Mouse (Mus musculus) liver (tissue): ENCODE measurements around the gene Tnf.

Experiments
- DNase-seq: peaks from one replicate; pipeline ENCODE4 v3.0.0-alpha.2; 2020; ENCODE audit warnings: mixed read lengths

The Tnf gene

DNA sequence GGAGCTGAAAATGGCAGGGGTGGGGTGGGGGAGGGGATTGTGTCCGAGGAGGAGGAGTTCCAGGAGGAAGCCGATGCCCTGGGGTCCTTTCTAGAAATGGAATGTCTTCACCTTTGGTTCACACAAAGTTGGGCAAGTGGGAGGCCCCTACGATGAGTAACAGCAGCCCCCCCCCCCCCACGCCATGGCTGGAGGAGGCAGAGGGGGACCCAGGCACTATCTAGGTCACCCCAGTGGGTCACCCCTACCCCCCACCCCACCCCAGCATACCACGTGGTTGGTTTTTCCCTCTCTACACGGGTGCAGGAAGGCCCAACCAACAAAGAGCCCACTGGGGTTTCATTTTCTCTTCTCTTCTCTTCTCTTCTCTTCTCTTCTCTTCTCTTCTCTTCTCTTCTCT, 4.7 kb downstream of the Tnf start:
- DNase-seq, result no peak

DNA sequence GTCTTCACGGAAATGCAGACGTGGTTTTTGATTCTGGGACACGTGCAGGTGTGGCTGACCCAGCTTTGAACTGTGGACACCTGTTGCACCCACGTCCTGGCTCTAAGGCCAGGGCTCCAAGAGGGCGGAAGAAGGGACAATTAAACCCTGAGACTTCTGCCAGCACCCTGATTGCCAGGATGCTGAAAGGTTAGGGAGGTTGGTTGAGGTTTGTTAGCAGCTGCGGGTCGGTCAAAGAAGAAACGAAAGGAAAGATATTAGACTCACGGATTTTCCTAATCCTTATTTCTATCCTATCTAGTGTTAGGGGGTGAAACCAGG, 5.5 kb downstream of the Tnf start:
- no peak for DNase-seq

DNA sequence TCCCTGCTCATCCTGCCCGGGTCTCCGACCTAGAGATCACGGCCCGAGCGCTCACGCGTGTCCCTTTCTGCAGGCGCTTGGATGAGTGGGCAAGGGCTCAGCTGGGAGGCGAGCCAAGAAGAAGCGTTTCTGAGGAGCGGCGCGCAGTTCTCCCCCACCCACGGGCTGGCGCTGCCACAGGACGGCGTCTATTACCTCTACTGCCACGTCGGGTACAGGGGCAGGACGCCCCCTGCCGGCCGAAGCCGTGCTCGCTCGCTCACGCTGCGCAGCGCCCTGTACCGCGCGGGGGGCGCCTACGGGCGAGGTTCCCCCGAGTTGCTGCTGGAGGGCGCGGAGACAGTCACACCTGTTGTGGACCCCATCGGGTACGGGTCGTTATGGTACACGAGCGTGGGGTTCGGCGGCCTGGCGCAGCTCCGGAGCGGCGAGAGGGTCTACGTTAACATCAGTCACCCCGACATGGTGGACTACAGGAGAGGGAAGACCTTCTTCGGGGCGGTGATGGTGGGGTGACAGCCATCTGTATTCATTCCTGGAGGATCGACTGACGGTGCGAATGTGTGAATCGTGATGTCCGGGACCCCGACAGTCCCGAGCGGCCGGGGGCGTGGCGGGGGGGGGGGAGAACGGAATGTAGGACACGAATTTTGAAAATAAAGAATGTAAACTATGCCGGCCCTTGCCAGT, 6.0 kb downstream of the Tnf start:
- peak; percentile 82 for DNase-seq

DNA sequence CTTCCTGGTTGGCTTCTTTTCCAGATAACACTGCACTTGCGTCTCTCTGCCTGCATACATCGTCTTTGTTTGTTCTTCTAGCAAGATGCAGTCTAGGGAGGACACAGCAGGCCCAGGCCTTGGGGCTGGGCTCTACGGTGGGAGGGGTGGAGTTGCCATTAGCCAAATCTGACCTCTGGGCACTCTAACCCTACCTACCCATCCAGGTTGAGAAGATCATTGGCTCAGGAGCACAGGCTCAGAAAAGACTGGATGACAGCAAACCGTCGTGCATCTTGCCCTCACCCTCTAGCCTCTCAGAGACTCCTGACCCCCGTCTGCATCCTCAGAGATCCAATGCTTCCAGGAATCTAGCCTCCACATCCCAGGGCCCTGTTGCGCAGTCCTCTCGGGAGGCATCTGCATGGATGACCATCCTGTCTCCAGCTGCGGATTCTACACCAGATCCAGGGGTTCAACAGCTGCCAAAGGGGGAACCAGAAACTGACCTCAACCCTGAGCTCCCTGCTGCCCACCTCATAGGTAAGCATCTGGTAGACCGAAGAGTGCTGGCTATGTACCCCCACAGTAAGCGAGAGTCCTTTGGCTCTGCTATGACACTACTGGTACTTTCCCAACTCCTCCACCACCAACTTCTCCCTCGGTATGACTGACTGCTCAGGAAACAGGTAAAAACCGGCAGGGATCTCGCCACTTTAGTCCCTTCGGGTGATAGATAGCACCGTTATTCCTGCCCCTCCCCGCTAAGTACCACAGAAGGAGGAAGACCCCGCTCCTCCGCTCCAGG, 6.8 kb downstream of the Tnf start:
- no peak for DNase-seq

- DNase-seq, result no peak
These were observed 7.6 kb downstream of the Tnf start, which contains the start of gene Ltb for GRCm38 (mm10) chr17:35193881-35194843. TSS of gene Ltb (plus strand) at chr17:35194439.

- no peak for DNase-seq
These were observed 8.9 kb downstream of the Tnf start for GRCm38 (mm10) chr17:35192924-35193323.

GRCm38 (mm10) chr17:35191723-35192122, 10.1 kb downstream of the Tnf start:
- no peak for DNase-seq

GRCm38 (mm10) chr17:35190096-35190495, 11.7 kb downstream of the Tnf start:
- no peak for DNase-seq

DNA sequence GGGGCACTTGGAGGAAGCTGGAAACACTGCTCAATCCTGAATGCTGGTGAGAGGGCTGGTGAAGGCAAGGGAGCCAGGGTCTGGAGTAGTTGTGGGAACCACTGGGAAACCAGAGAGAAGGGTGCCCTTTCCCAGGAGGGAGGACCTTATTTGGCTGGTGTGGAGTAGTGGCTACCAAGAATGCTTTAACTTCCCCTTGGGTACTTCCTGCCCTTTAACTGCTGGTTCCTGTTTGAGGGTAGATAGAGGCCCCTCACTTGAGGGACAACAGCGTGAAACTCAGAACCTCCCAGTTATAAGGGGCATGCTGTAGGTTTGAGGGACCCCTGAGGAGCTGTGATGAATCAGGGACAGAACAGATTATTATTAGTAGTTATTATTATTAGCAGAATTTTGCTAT, 12.6 kb downstream of the Tnf start:
- no peak for DNase-seq

DNA sequence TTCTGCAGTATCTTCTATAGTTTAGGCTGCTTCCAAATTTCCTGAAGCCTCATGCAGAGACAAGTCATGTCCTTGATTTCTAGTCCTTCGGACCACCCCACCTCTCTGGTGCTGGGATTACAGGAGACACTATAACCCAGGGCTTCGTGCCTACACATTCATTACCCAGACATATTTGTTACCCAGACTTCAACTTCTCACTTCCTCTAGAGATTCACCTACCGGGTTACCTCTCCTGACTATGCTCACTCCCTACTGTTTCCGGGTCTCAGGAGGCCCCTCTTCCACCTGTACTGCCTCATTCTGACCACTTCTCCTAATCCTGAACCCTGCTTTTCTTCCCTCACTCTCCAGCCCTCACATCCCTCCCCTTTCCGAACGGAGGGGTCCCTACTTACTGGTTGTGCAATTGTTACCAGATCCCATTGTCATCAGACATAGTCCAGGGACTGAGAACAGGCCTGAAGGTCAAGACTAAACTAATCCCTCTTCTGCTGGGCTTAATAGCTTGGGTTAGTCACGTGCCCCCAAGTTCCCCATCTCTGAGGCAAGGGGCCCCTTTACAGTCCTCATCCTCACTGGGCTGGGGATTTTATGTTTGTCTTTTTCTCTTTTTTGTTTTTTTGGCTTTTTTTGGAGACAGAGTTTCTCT, 13.7 kb downstream of the Tnf start, which contains the start of gene Lst1:
Lst1 (minus strand) TSS at position 481 of the 652 bp plus-strand sequence.
- no peak for DNase-seq

DNA sequence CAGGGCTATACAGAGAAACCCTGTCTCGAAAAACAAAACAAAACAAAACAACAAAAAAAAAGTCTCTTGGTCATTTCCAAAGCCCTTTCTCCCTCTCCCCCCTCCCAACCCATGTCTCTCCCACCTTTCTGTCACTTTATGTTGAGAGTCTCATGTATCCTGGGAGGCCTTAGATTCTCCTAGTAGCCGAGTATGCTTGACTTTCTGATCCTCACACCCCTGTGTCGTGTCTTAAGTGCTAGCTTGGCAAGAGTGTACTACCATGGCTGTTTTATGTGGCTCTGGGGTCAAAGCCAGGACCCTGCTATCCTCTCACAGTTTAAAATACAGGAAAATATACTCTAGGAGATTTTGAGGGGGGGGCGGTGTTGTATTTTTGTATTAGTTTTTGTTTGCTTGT, 14.5 kb downstream of the Tnf start:
- no peak for DNase-seq

GRCm38 (mm10) chr17:35186681-35187080, 15.1 kb downstream of the Tnf start:
- peak; percentile 47 for DNase-seq

DNA sequence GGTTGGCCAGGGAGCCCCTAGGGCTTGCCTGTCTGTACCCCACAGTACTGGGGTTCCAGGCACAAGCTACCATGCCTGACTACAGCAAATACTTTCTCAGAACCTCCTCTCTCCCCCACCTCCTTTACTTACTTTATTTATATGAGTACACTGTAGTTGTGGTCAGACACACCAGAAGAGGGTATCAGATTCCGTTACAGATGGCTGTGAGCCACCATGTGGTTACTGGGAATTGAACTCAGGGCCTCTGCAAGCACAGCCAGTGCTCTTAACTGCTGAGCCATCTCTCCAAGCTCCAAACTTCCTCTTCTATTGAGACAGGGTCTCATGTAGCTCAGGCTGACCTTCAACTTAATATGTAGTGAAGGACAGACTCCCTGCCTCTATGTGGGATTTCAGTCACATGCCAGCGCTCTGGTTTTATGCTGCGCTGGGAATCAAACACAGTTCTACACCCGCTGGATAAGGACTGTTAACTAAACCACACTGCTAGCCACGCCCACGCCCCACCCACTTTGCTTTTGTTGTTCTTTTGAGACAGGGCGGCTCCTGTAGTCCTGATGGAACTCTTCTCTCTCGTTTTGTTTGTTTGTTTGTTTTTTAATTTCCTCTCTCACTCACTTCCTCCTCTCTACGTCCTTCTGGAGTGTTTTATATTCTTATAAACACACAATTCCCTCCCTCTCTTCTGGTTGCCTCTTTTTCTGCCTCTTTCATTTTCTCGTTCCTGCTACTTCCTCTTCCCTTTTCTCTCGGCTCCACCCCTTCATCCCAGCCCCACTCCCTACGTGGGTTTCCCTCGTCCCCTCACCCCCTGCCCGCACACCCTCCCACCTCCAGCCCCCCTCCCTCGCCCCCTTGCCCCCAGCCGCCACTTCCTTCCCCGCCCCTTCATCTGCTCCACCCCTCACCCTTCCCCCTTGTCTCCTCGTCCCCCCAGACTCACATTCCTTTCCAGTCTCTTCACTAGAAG, 15.9 kb downstream of the Tnf start:
- DNase-seq, result peak; percentile 85

DNA sequence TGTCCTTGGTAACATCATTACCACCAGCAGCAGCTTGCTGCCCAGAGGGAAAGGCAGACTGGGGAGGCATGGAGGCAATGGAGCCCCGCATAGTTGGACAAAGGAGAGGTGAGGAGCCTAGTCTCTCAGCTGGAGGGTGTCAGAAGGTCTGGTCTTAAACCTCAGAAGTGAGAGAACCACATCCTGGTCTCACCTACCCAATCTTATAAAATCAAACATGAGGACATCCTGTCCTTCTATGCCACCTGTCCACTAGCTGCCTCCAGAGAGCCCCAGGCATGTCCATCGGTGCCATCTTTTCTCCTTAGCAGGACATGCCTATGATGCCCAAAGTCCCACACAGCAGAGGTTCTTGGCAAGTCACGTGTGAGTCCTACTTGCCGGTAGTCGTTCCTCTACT, 21.7 kb downstream of the Tnf start:
- DNase-seq, result no peak

- peak; percentile 78 for DNase-seq
These were observed 23.3 kb downstream of the Tnf start for GRCm38 (mm10) chr17:35178528-35178927.

DNA sequence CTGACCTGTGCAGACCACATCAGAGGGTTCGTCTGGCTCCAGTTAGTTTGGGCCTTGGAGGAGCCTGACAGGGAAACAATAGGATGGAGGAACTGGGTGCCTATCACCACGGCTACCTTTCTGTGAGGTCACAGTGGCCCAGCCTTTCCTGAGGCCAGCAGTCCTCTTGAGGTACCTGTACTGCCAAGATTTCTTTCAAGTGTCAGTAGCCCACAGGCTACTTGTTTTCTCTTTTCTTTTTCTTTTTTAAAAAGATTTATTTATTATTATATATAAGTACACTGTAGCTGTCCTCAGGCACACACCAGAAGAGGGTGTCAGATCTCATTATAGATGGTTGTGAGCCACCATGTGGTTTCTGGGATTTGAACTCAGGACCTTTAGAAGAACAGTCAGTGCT, 25.8 kb downstream of the Tnf start, which contains the start of gene Aif1:
Aif1 (minus strand) TSS at position 101 of the 400 bp plus-strand sequence.
- DNase-seq, result no peak

DNA sequence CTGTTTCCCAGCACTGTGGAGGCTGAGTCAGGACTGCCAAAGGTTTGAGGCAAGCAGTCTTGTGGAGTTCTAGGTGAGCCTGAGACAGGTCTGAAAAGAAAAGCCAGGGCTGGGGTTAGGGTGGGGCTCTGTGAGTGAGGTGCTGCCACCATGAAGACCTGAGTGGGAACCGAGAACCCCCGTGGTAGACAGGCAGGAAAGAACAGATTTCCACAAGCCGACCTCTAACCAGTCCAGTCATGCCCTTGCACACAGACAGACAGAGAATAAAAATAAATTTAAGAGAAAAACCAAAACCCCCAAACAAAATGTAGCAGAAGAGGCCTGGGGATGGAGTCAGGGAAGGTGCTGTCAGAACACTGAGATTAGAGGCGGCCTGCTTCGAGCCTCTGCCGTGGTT, 26.4 kb downstream of the Tnf start:
- DNase-seq, result no peak

DNA sequence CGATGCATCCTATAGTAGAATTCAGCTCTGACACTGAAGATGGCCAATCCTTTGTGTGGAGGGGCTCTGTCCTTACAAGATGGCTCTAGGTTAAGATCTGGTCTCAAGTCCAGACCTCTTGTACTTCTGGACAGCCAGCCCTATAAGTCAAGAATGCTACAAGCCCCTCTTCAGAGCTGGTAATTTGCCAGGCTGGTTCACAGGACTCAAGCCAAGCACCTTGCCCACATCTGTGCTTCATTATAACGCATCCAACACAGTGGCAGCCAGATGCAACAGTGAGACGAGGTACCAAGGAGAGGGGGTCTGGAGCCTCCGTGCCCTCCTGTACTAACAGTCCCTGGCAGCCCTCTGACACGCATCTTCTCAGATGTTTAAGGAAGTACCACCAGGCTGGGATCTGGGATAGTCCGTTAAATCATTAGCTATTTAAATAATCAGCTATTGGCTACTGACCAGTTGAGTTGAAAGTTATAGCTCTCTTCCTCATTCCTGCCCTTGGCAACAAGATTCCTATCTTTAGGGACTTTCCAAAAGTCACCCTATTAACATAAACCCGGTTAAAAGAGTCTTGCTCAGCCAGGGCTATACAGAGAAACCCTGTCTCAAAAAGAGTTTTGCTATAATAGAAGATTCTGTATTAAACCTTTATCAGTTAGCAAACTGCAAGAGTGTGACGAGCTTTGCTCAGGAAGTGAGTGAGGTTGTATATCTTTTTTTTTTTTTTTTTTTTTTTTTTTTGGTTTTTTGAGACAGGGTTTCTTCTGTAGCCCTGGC, 27.4 kb downstream of the Tnf start:
- DNase-seq, result no peak

DNA sequence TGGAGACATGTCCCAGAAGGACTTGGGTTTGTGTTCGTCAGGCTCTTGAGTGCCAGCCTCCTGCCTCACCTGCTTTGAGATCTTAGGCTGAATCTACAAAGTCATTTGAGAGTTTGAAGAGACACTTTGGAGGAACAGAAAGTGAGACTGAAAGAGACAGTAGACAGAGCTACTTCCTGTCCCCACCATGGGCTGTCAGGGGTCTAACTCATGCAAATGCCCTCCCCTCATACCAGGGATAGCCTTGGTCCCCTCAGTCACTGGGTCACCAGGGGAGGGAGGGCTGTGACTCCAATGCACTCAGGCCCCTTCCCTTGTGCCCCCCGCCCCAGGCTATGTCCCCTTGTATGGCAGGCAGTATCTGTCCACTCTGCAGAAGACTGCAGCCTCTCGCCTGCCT, 28.5 kb downstream of the Tnf start:
- no peak for DNase-seq

DNA sequence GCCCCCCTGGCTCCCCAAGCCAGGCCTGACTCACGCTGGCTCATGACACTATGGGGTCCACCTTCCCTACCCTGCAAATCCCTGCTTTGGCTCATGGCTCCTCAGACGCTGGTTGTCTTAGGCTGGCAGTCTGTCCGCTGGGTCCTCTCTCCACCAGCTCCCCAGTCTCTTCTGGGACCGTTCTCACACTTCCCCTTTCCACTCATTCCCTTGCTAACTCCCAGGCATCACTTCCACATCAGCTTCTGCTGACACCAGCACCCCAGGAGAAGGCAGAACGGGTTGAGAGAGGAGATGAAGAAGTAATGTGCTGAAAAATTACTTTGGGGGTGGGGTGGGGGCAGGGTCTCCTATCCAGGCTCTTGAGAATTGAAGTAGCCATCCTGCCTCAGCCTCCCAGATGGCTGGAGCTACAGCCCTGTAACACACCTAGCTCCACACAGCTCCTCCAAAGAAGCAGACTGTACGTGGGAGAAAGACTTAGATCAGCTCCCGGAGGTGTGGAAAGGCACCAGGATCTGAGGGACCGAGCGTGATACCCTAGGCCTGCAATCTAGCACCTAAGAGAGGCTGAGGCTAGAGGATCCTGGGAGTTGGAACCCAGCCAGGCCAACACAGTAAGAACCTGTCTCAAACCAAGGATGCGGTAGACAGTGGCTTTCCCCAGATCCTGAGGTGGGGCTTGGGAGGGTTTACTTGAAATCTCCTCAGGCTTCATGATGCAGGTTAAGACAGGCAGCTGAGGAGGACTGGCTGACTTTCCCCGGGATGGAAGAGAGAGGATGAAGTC, 29.2 kb downstream of the Tnf start:
- DNase-seq, result no peak
